Mouse (Mus musculus): Measurements from ENCODE around the gene Mcoln2. TPM values are rescaled to one million over a fixed set of nuclear protein-coding genes. Genes with fewer than 3 reads are reported as not detected.

Mcoln2 gene
- polyA plus RNA-seq (2015; fragmentation: Nextera tagmentation; extraction: Ambion mirVana), result 0.75 and 1.1 TPM in 2 replicates

GRCm38 (mm10) chr3:146149156-146150057, at the start of gene Mcoln2:
Gene Mcoln2 (plus strand): TSS chr3:146149833.
- peak within 1 kb of the TSS; percentile 66 for H3K9ac ChIP-seq (ENCODE audit: low read length)
- no peaks in the 10 kb centered on the region; the same call in 1 of the 2 replicates for H3K27me3 ChIP-seq (ENCODE audit: control insufficient read depth, insufficient read depth, low read depth, low read length)
- no peak within 1 kb of the TSS for H3K27ac ChIP-seq (ENCODE audit: low read length)
- peak; percentile 35 for ATAC-seq (ENCODE audit: low read depth)
- peak within 1 kb of the TSS; percentile 54 for H3K4me3 ChIP-seq (ENCODE audit: low read length)
- no peaks in the 10 kb centered on the region for H3K36me3 ChIP-seq (ENCODE audit: control insufficient read depth, insufficient read depth, low read length)
- no peaks in the 10 kb centered on the region for H3K9me3 ChIP-seq (ENCODE audit: control insufficient read depth, low read length)
- WGBS, result 12% methylated on average over 34 of the region's 34 CpGs
- H3K4me1 ChIP-seq (replicated peaks; ENCODE audit: control insufficient read depth, insufficient read depth, low read length), result peaks cover 4% of the 10 kb centered on the region; the same call in 1 of the 2 replicates
- peak within 1 kb of the TSS; percentile 98 for H3K4me2 ChIP-seq (ENCODE audit: low read depth, low read length)

- ATAC-seq (ENCODE audit: low read depth), result no peak
- no peaks in the 10 kb centered on the region for H3K36me3 ChIP-seq (ENCODE audit: control insufficient read depth, insufficient read depth, low read length)
- no peaks in the 10 kb centered on the region for H3K4me1 ChIP-seq (replicated peaks; ENCODE audit: control insufficient read depth, insufficient read depth, low read length)
- no peak overlapping the region for H3K9ac ChIP-seq (ENCODE audit: low read length)
- no peak overlapping the region for H3K4me2 ChIP-seq (ENCODE audit: low read depth, low read length)
- no peaks in the 10 kb centered on the region for H3K27me3 ChIP-seq (ENCODE audit: control insufficient read depth, insufficient read depth, low read depth, low read length)
- H3K27ac ChIP-seq (ENCODE audit: low read length), result no peak overlapping the region
- H3K4me3 ChIP-seq (ENCODE audit: low read length), result no peak overlapping the region
- H3K9me3 ChIP-seq (ENCODE audit: control insufficient read depth, low read length), result no peaks in the 10 kb centered on the region
Measured at GRCm38 (mm10) chr3:146099925-146100324, 49.7 kb upstream of the Mcoln2 start.

DNA sequence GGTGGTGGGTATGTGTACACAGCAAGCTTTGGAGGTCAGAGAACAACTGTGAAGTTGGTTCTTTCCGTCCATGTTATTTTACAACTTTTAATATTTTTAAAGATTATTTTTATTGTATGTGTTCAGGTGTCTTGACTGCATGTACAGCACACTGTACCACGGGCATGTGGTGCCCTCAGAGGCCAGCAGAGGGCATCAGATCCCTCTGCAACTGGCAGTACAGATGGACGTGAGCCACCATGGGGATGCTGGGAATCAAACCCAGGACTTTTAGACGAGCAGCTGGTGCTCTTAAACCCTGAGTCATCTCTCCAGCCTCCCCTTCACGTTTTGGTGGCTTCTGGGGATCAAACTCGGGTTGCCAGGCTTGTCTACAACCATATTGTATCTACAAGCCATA, 47.6 kb upstream of the Mcoln2 start:
- no peak overlapping the region for H3K4me2 ChIP-seq (ENCODE audit: low read depth, low read length)
- 51% methylated on average over 6 of the region's 6 CpGs for WGBS

GRCm38 (mm10) chr3:146107116-146107849, 42.4 kb upstream of the Mcoln2 start:
- no peaks in the 10 kb centered on the region for H3K36me3 ChIP-seq (ENCODE audit: control insufficient read depth, insufficient read depth, low read length)
- peak overlapping the region; percentile 84 for H3K4me2 ChIP-seq (ENCODE audit: low read depth, low read length)
- H3K9ac ChIP-seq (ENCODE audit: low read length), result peak overlapping the region; percentile 8; the same call in 1 of the 2 replicates
- peaks cover 3% of the 10 kb centered on the region for H3K4me1 ChIP-seq (replicated peaks; ENCODE audit: control insufficient read depth, insufficient read depth, low read length)
- 4% methylated on average over 18 of the region's 18 CpGs for WGBS
- H3K4me3 ChIP-seq (ENCODE audit: low read length), result peak overlapping the region; percentile 51
- H3K27ac ChIP-seq (ENCODE audit: low read length), result no peak overlapping the region
- peak; percentile 44 for ATAC-seq (ENCODE audit: low read depth)
- 0 out of 2 replicates have a peak, but pooled peaks cover 2% of the 10 kb centered on the region for H3K27me3 ChIP-seq (ENCODE audit: control insufficient read depth, insufficient read depth, low read depth, low read length)
- H3K9me3 ChIP-seq (ENCODE audit: control insufficient read depth, low read length), result no peaks in the 10 kb centered on the region

More for the DNA sequence above, 47.6 kb upstream of the Mcoln2 start:
- H3K27me3 ChIP-seq (ENCODE audit: control insufficient read depth, insufficient read depth, low read depth, low read length), result 0 out of 2 replicates have a peak, but pooled peaks cover 2% of the 10 kb centered on the region
- H3K9me3 ChIP-seq (ENCODE audit: control insufficient read depth, low read length), result no peaks in the 10 kb centered on the region
- H3K36me3 ChIP-seq (ENCODE audit: control insufficient read depth, insufficient read depth, low read length), result no peaks in the 10 kb centered on the region
- ATAC-seq (ENCODE audit: low read depth), result no peak
- H3K27ac ChIP-seq (ENCODE audit: low read length), result no peak overlapping the region
- no peak overlapping the region for H3K9ac ChIP-seq (ENCODE audit: low read length)
- peaks cover under 1% of the 10 kb centered on the region for H3K4me1 ChIP-seq (replicated peaks; ENCODE audit: control insufficient read depth, insufficient read depth, low read length)
- no peak overlapping the region for H3K4me3 ChIP-seq (ENCODE audit: low read length)

DNA sequence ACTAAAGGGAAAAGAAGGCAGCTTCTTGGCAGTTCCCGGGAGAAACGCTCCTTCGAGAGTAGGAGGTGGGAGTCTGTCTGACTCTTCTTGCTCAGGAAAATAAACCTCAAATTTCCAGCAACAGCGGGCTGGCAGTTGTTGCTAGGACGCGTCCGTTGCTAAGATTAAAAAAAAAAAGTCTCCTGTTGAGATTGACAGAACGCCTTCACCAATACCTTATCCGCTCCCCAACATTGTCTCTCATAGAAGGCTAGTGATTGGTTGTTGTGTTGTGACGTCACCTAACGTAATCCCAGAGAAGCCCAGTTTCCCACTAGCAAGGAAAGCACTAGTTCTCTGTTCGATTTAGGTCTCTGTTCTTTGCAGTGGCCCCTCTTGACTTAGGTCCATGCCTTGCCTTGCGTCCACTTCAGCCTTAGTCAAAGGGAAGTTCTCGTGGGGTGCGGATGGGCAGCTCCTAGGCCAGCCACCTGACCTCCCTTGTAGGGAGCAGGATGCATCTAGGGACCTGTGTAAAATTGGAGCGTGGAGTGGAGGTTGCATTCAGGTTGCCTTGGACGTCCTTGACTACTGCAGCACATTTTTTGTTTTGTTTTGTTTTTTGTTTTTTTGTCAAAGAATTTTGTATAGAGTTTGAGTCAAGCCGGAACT, 41.6 kb upstream of the Mcoln2 start, which contains the start of gene Wdr63:
Gene Wdr63, minus strand, starts transcription at position 210 of the 651 bp plus-strand sequence.
- no peak within 1 kb of the TSS for H3K27ac ChIP-seq (ENCODE audit: low read length)
- WGBS, result 10% methylated on average over 18 of the region's 18 CpGs
- H3K9ac ChIP-seq (ENCODE audit: low read length), result peak within 1 kb of the TSS; percentile 8; the same call in 1 of the 2 replicates
- no peaks in the 10 kb centered on the region for H3K9me3 ChIP-seq (ENCODE audit: control insufficient read depth, low read length)
- H3K4me2 ChIP-seq (ENCODE audit: low read depth, low read length), result peak within 1 kb of the TSS; percentile 84
- peak; percentile 96 for ATAC-seq (ENCODE audit: low read depth)
- peaks cover 3% of the 10 kb centered on the region for H3K4me1 ChIP-seq (replicated peaks; ENCODE audit: control insufficient read depth, insufficient read depth, low read length)
- peaks cover 2% of the 10 kb centered on the region; the same call in 1 of the 2 replicates for H3K27me3 ChIP-seq (ENCODE audit: control insufficient read depth, insufficient read depth, low read depth, low read length)
- H3K4me3 ChIP-seq (ENCODE audit: low read length), result peak within 1 kb of the TSS; percentile 51
- no peaks in the 10 kb centered on the region for H3K36me3 ChIP-seq (ENCODE audit: control insufficient read depth, insufficient read depth, low read length)

DNA sequence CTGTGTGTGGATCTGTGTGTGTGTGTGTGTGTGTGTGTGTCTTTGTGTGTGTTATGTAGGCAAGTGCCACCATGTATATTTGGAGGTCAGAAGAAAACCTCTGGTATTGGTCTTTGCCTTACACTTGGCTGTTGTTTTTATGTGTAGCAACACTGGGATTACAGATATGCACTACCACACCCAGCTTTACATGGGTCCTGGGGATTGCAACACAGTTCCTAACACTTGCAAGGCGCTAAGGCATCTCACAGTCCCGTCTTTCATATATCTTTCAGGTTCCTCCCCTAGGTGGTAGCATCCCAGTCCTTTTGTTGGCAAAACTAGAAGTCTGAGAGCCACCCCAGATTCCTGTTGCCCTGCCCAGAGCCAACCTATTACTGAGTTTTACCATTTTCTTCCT, 40.7 kb upstream of the Mcoln2 start:
- no peak overlapping the region for H3K4me2 ChIP-seq (ENCODE audit: low read depth, low read length)
- 69% methylated on average over 2 of the region's 2 CpGs for WGBS

GRCm38 (mm10) chr3:146110358-146110757, 39.3 kb upstream of the Mcoln2 start:
- Histone ChIP-seq H3K27ac (ENCODE audit: low read length) (no peak overlapping the region), H3K9ac (ENCODE audit: low read length) (no peak overlapping the region), H3K36me3 (ENCODE audit: control insufficient read depth, insufficient read depth, low read length) (no peaks in the 10 kb centered on the region), H3K4me1 (replicated peaks; ENCODE audit: control insufficient read depth, insufficient read depth, low read length) (peaks cover 3% of the 10 kb centered on the region), H3K9me3 (ENCODE audit: control insufficient read depth, low read length) (no peaks in the 10 kb centered on the region), H3K4me3 (ENCODE audit: low read length) (no peak overlapping the region), H3K4me2 (ENCODE audit: low read depth, low read length) (no peak overlapping the region), H3K27me3 (ENCODE audit: control insufficient read depth, insufficient read depth, low read depth, low read length) (peaks cover 2% of the 10 kb centered on the region; the same call in 1 of the 2 replicates)
- no peak for ATAC-seq (ENCODE audit: low read depth)
- 72% methylated on average over 2 of the region's 2 CpGs for whole genome bisulfite sequencing

More for the DNA sequence above, 40.7 kb upstream of the Mcoln2 start:
- Histone ChIP-seq H3K36me3 (ENCODE audit: control insufficient read depth, insufficient read depth, low read length) (no peaks in the 10 kb centered on the region), H3K27me3 (ENCODE audit: control insufficient read depth, insufficient read depth, low read depth, low read length) (peaks cover 2% of the 10 kb centered on the region; the same call in 1 of the 2 replicates), H3K27ac (ENCODE audit: low read length) (no peak overlapping the region), H3K4me1 (replicated peaks; ENCODE audit: control insufficient read depth, insufficient read depth, low read length) (peaks cover 3% of the 10 kb centered on the region), H3K9me3 (ENCODE audit: control insufficient read depth, low read length) (no peaks in the 10 kb centered on the region), H3K4me3 (ENCODE audit: low read length) (no peak overlapping the region), H3K9ac (ENCODE audit: low read length) (no peak overlapping the region)
- no peak for ATAC-seq (ENCODE audit: low read depth)

DNA sequence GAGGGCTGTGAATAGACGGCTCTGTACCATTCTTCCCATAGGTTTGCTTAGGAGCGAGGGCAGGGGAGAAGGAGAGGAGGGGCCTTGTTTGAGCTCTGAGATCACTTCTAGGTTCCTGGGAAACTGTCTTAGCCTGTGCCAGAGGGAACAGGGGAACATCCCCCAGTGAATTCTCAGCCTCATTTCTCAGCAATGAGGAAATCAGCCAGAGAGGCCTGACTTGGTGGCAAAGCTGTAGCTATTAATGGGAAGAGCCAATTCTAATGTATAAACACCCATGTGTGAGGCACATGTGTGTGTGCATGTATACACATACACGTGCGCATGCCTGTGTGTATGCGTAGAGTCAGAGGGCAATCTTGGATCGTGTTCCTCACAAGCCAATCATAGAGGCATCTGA, 38.7 kb upstream of the Mcoln2 start:
- no peak overlapping the region for H3K27ac ChIP-seq (ENCODE audit: low read length)

More for the DNA sequence above, 38.7 kb upstream of the Mcoln2 start:
- Histone ChIP-seq H3K4me1 (replicated peaks; ENCODE audit: control insufficient read depth, insufficient read depth, low read length) (peaks cover 3% of the 10 kb centered on the region), H3K4me2 (ENCODE audit: low read depth, low read length) (no peak overlapping the region), H3K36me3 (ENCODE audit: control insufficient read depth, insufficient read depth, low read length) (no peaks in the 10 kb centered on the region), H3K27me3 (ENCODE audit: control insufficient read depth, insufficient read depth, low read depth, low read length) (peaks cover 2% of the 10 kb centered on the region; the same call in 1 of the 2 replicates), H3K4me3 (ENCODE audit: low read length) (no peak overlapping the region), H3K9me3 (ENCODE audit: control insufficient read depth, low read length) (no peaks in the 10 kb centered on the region), H3K9ac (ENCODE audit: low read length) (no peak overlapping the region)
- no peak for ATAC-seq (ENCODE audit: low read depth)
- 61% methylated on average over 6 of the region's 6 CpGs for WGBS
